ENCODE assay signal across 8 mouse cellular contexts in genomic region chr7:130547635-130548175, GRCm38 (mm10). TPM values are rescaled to one million over a fixed set of nuclear protein-coding genes. Genes with fewer than 3 reads are reported as not detected.
DNase-seq lines count a peak whose midpoint lies in the region; ATAC-seq and TF ChIP-seq lines count a peak whose summit lies in the region.

No protein-coding gene starts in this region.

- peaks cover 26% of the 10 kb centered on the region for H3K4me1 ChIP-seq in kidney, embryonic 15.5 days
- peaks cover 11% of the 10 kb centered on the region for H3K4me1 ChIP-seq in embryonic facial prominence, embryonic 14.5 days (ENCODE audit: control insufficient read depth, insufficient read depth, low read length)
- peaks cover 4% of the 10 kb centered on the region for H3K4me1 ChIP-seq in intestine, postnatal 0 days (replicated peaks; ENCODE audit: control insufficient read depth, insufficient read depth, low read length)
- peaks cover 10% of the 10 kb centered on the region; the same call in 1 of the 2 replicates for H3K4me1 ChIP-seq in cerebellum, adult 2 months (ENCODE audit: control insufficient read depth, insufficient read depth, low read length)

- peak overlapping the region; percentile 100; the same call in 1 of the 2 replicates for H3K27ac ChIP-seq in kidney, embryonic 15.5 days
- H3K27ac ChIP-seq in embryonic facial prominence, embryonic 14.5 days (replicated peaks; ENCODE audit: low read depth, low read length): peak overlapping the region; percentile 99; the same call in 1 of the 2 replicates
- peak overlapping the region; percentile 100; the same call in 1 of the 2 replicates for H3K27ac ChIP-seq in intestine, postnatal 0 days (ENCODE audit: low read depth, low read length)
- H3K27ac ChIP-seq in cerebellum, adult 2 months (ENCODE audit: insufficient read depth, low read length): no peak overlapping the region

- TF ChIP-seq CTCF in intestine, postnatal 0 days (IDR thresholded peaks at IDR 0.05; ENCODE audit: low read depth): no peak
- no peak for TF ChIP-seq CTCF in cerebellum, adult 2 months (IDR thresholded peaks at IDR 0.05; ENCODE audit: borderline replicate concordance, insufficient read depth, low read depth, low read length)

- no peak overlapping the region for H3K9ac ChIP-seq in kidney, embryonic 15.5 days
- no peak overlapping the region for H3K9ac ChIP-seq in embryonic facial prominence, embryonic 14.5 days (ENCODE audit: low read depth, low read length)
- H3K9ac ChIP-seq in intestine, postnatal 0 days (ENCODE audit: low read depth, low read length): peak overlapping the region; percentile 94; the same call in 1 of the 2 replicates

- H3K4me3 ChIP-seq in kidney, embryonic 15.5 days (replicated peaks): peak overlapping the region; percentile 75
- H3K4me3 ChIP-seq in embryonic facial prominence, embryonic 14.5 days (ENCODE audit: low read depth, low read length): peak overlapping the region; percentile 94
- peak overlapping the region; percentile 98; the same call in 1 of the 2 replicates for H3K4me3 ChIP-seq in intestine, postnatal 0 days (ENCODE audit: low read depth, low read length)
- H3K4me3 ChIP-seq in cerebellum, adult 2 months (replicated peaks; ENCODE audit: insufficient read depth, low read depth, low read length): no peak overlapping the region

- H3K4me2 ChIP-seq in kidney, embryonic 15.5 days: peak overlapping the region; percentile 77; the same call in 1 of the 2 replicates
- peak overlapping the region; percentile 5; the same call in 1 of the 2 replicates for H3K4me2 ChIP-seq in embryonic facial prominence, embryonic 14.5 days (ENCODE audit: low read depth, low read length)
- peak overlapping the region; percentile 75 for H3K4me2 ChIP-seq in intestine, postnatal 0 days (replicated peaks; ENCODE audit: low read depth)

- ATAC-seq in kidney, embryonic 15.5 days (replicated peaks; ENCODE audit: low FRiP score): no peak
- ATAC-seq in embryonic facial prominence, embryonic 14.5 days (ENCODE audit: low read depth): no peak
- no peak for ATAC-seq in intestine, postnatal 0 days
- ATAC-seq in monocyte, adult 5-6 weeks (replicated peaks; ENCODE audit: insufficient number of reproducible peaks, low FRiP score, low TSS enrichment, poor library complexity, severe bottlenecking): peak; percentile 15; the same call in 1 of the 2 replicates

- H3K36me3 ChIP-seq in kidney, embryonic 15.5 days: peaks cover 25% of the 10 kb centered on the region
- H3K36me3 ChIP-seq in embryonic facial prominence, embryonic 14.5 days (ENCODE audit: control insufficient read depth, insufficient read depth, low read length): peaks cover 25% of the 10 kb centered on the region
- peaks cover 11% of the 10 kb centered on the region; the same call in 1 of the 2 replicates for H3K36me3 ChIP-seq in intestine, postnatal 0 days (ENCODE audit: control insufficient read depth, insufficient read depth)

- 86% methylated on average over 12 of the region's 12 CpGs for WGBS in kidney, embryonic 15.5 days
- WGBS in embryonic facial prominence, embryonic 14.5 days: 82% methylated on average over 12 of the region's 12 CpGs
- WGBS in intestine, postnatal 0 days: 79% methylated on average over 12 of the region's 12 CpGs
- 87% methylated on average over 12 of the region's 12 CpGs for WGBS in cerebellum, adult 2 months

- no peaks in the 10 kb centered on the region for H3K9me3 ChIP-seq in kidney, embryonic 15.5 days (replicated peaks)
- 0 out of 2 replicates have a peak, but pooled peaks cover 4% of the 10 kb centered on the region for H3K9me3 ChIP-seq in embryonic facial prominence, embryonic 14.5 days (ENCODE audit: control insufficient read depth, low read length)
- no peaks in the 10 kb centered on the region for H3K9me3 ChIP-seq in intestine, postnatal 0 days (ENCODE audit: control insufficient read depth)

- no peaks in the 10 kb centered on the region for H3K27me3 ChIP-seq in kidney, embryonic 15.5 days
- H3K27me3 ChIP-seq in embryonic facial prominence, embryonic 14.5 days (replicated peaks; ENCODE audit: control insufficient read depth, insufficient read depth, low read length): no peaks in the 10 kb centered on the region
- H3K27me3 ChIP-seq in intestine, postnatal 0 days (replicated peaks; ENCODE audit: control insufficient read depth, insufficient read depth, low read length): no peaks in the 10 kb centered on the region
- no peaks in the 10 kb centered on the region for H3K27me3 ChIP-seq in cerebellum, adult 2 months (ENCODE audit: control insufficient read depth, insufficient read depth, low read length)

- no peak for DNase-seq in kidney, postnatal 14 days
- no peak for DNase-seq in embryonic facial prominence, embryonic 14.5 days (ENCODE audit: low spot score)
- no peak for DNase-seq in cerebellum, adult 2 months
- DNase-seq in thymus, postnatal 14 days: no peak
- no peak for DNase-seq in cerebellum, adult 11 months

- no peak for TF ChIP-seq POLR2A in cerebellum, adult 2 months (IDR thresholded peaks at IDR 0.05; ENCODE audit: borderline replicate concordance, insufficient read depth, low read length)

RNA-seq across cellular contexts. Expression of gene Nsmce4a, which starts 25.2 kb away (rescaled TPM):
- 170 TPM in 2 replicates for polyA plus RNA-seq in kidney, embryonic 15.5 days (2015; fragmentation: Nextera tagmentation; extraction: Ambion mirVana)
- 142 and 159 TPM in 2 replicates for polyA plus RNA-seq in embryonic facial prominence, embryonic 14.5 days (2014; fragmentation: Nextera tagmentation; extraction: Ambion mirVana)
- polyA plus RNA-seq in intestine, postnatal 0 days (2015; fragmentation: Nextera tagmentation; extraction: Ambion mirVana): 100 and 101 TPM in 2 replicates
- 155 to 185 TPM (median 183 TPM) in 3 replicates for total RNA-seq in monocyte, adult 5-6 weeks (2017)
- 69.1 and 74.9 TPM in 2 replicates for polyA plus RNA-seq in cerebellum, adult 2 months (2012; rRNA removed)

RNA-seq across cellular contexts. Expression of gene Ate1, which starts 27.5 kb away (rescaled TPM):
- 72.3 and 75.5 TPM in 2 replicates for polyA plus RNA-seq in kidney, embryonic 15.5 days (2015; fragmentation: Nextera tagmentation; extraction: Ambion mirVana)
- 57.9 and 60.4 TPM in 2 replicates for polyA plus RNA-seq in embryonic facial prominence, embryonic 14.5 days (2014; fragmentation: Nextera tagmentation; extraction: Ambion mirVana)
- polyA plus RNA-seq in intestine, postnatal 0 days (2015; fragmentation: Nextera tagmentation; extraction: Ambion mirVana): 59.4 and 60.8 TPM in 2 replicates
- total RNA-seq in monocyte, adult 5-6 weeks (2017): 54.3 to 92.1 TPM (median 63.5 TPM) in 3 replicates
- polyA plus RNA-seq in cerebellum, adult 2 months (2012; rRNA removed): 29.7 and 34.0 TPM in 2 replicates

RNA-seq across cellular contexts. Expression of gene Tacc2, which starts 29.5 kb away (rescaled TPM):
- polyA plus RNA-seq in kidney, embryonic 15.5 days (2015; fragmentation: Nextera tagmentation; extraction: Ambion mirVana): 31.4 and 35.9 TPM in 2 replicates
- 42.2 and 44.4 TPM in 2 replicates for polyA plus RNA-seq in embryonic facial prominence, embryonic 14.5 days (2014; fragmentation: Nextera tagmentation; extraction: Ambion mirVana)
- 27.7 TPM in 2 replicates for polyA plus RNA-seq in intestine, postnatal 0 days (2015; fragmentation: Nextera tagmentation; extraction: Ambion mirVana)
- 0.43 to 1.5 TPM in 2 of 3 replicates, not detected in the other for total RNA-seq in monocyte, adult 5-6 weeks (2017)
- 65.9 and 66.7 TPM in 2 replicates for polyA plus RNA-seq in cerebellum, adult 2 months (2012; rRNA removed)

Comparison
In these comparisons a context has a peak if more than half of its experiments do, and no peak if none do; other contexts are left out.
1. H3K4me2 ChIP-seq: peak in every context shown above with its lines; median percentile 77 in kidney, embryonic 15.5 days; 75 in intestine, postnatal 0 days; 5 in embryonic facial prominence, embryonic 14.5 days.